Mouse (Mus musculus) kidney, postnatal 0 days (tissue): ENCODE measurements at regions not wholly inside any gene's neighbourhood (a gene's known extent, or its start where the extent isn't known, plus 50 kb on each side); places are given as distances from the start of the nearest gene placed in this dataset.

ENCODE experiments used
- ATAC-seq: fragments of 200-750 bp; cut with Nextera tagmentation; replicated peaks from 2 replicates; pipeline ENCODE4 v1.8.0; 2017; ENCODE audit warnings: low read depth, moderate number of reproducible peaks, moderate TSS enrichment, moderate library complexity; ENCODE audit not compliant: low FRiP score
- DNase-seq: peaks from one replicate; pipeline ENCODE4 v3.0.0-alpha.2; 2016; ENCODE audit warnings: low spot score
- H3K27ac ChIP-seq: fragments of 300-500 bp; sonication (generic); 2 replicates; pipeline ENCODE4 v1.5.1; 2014; ENCODE audit warnings: mild to moderate bottlenecking
- H3K27me3 ChIP-seq: fragments of 300-500 bp; sonication (generic); 2 replicates; pipeline ENCODE4 v1.6.1; 2014; ENCODE audit warnings: low read length, mixed read lengths; ENCODE audit not compliant: insufficient read depth
- H3K36me3 ChIP-seq: fragments of 300-500 bp; sonication (generic); 2 replicates; pipeline ENCODE4 v1.6.1; 2014; ENCODE audit warnings: low read length, mixed read lengths; ENCODE audit not compliant: insufficient read depth
- H3K4me1 ChIP-seq: fragments of 300-500 bp; sonication (generic); replicated peaks from 2 replicates; pipeline ENCODE4 v1.6.1; 2014; ENCODE audit warnings: antibody characterized with exemption, low read length, mixed read lengths; ENCODE audit not compliant: insufficient read depth
- H3K4me2 ChIP-seq: fragments of 300-500 bp; sonication (generic); 2 replicates; pipeline ENCODE4 v1.6.1; 2014; ENCODE audit warnings: mild to moderate bottlenecking, low read length, moderate library complexity, mixed read lengths
- H3K4me3 ChIP-seq: fragments of 300-500 bp; sonication (generic); replicated peaks from 2 replicates; pipeline ENCODE4 v1.5.1; 2014; ENCODE audit warnings: low read depth, low read length
- H3K9ac ChIP-seq: fragments of 300-500 bp; sonication (generic); 2 replicates; pipeline ENCODE4 v1.6.1; 2014; ENCODE audit warnings: low read depth, low read length
- H3K9me3 ChIP-seq: fragments of 300-500 bp; sonication (generic); replicated peaks from 2 replicates; pipeline ENCODE4 v1.6.1; 2016; ENCODE audit warnings: low read length, inconsistent platforms, mixed read lengths
- CTCF ChIP-seq: IDR thresholded peaks from 2 replicates; pipeline ENCODE4 v1.5.1; 2016; ENCODE audit warnings: antibody characterized with exemption, low read depth, mild to moderate bottlenecking, moderate library complexity
- WGBS: fragments of 180-500 bp; shearing (Covaris S2); extraction: QIAGEN DNeasy Blood & Tissue Kit; methylation state at CpG from one replicate; pipeline ENCODE4 v1.1.7; 2014; 5-methylcytosine and 5-hydroxymethylcytosine counted together

GRCm38 (mm10) chr13:10741391-10741790 is 380.7 kb upstream of the Chrm3 start:
- 87% methylated on average over 2 of the region's 2 CpGs for WGBS
- H3K27ac ChIP-seq = no peak overlapping the region
- no peak overlapping the region for H3K9ac ChIP-seq
- H3K27me3 ChIP-seq = no peaks in the 10 kb centered on the region
- no peaks in the 10 kb centered on the region for H3K4me1 ChIP-seq
- DNase-seq (no peak), ATAC-seq (no peak)
- H3K4me3 ChIP-seq = no peak overlapping the region
- no peaks in the 10 kb centered on the region for H3K36me3 ChIP-seq
- no peak for TF ChIP-seq CTCF
- no peak overlapping the region for H3K4me2 ChIP-seq
- no peaks in the 10 kb centered on the region for H3K9me3 ChIP-seq

DNA sequence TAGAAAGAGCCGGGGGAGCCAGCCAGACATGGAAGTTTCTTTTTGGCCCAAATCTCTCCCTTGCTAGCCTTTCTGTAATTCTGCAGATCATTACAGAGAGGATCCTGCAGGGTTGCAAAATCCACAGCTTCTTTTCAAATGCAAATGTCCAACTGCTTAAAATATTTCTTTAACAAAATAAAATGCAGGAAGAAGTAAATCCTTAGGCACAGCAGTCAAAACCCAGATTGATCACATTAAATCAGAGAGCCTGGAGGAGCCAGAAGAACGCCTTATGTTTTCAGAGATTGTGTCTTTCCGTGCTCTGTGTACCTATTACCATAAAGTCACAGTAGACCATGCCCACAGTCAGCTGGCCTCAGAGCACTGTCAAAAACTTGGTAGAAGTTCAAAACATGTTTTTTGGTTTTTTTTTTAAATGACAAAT is 365.1 kb upstream of the Chrm3 start:
- H3K27ac ChIP-seq = no peak overlapping the region
- no peak overlapping the region for H3K9ac ChIP-seq
- H3K4me1 ChIP-seq = no peaks in the 10 kb centered on the region
- no peak overlapping the region for H3K4me2 ChIP-seq
- no peaks in the 10 kb centered on the region for H3K27me3 ChIP-seq
- DNase-seq (peak; percentile 49), ATAC-seq (no peak)
- no peaks in the 10 kb centered on the region for H3K36me3 ChIP-seq
- 52% methylated on average over 3 of the region's 3 CpGs for WGBS
- no peak for TF ChIP-seq CTCF
- H3K9me3 ChIP-seq = no peaks in the 10 kb centered on the region
- no peak overlapping the region for H3K4me3 ChIP-seq

DNA sequence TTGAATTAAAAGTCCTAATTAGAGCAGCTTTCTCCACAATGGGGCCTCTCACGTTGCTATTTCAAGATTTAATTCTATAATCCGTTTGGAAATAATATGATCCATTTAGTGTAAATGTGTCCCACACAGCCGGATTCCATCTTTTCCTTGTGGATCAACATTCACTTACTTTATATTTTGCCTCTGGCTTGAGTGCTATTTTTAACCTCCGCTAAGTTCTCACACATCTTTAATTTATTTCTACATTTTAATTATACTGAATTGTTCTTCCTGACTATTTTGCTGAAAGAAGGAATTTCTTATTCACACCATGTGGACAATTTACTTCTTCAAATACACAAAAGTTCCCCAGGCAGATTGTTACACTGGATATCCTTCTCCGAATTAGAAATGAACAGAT is 364.7 kb upstream of the Chrm3 start:
- ATAC-seq (no peak), DNase-seq (peak; percentile 54)
- Histone ChIP-seq H3K27ac (no peak overlapping the region), H3K4me3 (no peak overlapping the region), H3K4me1 (no peaks in the 10 kb centered on the region), H3K27me3 (no peaks in the 10 kb centered on the region), H3K4me2 (no peak overlapping the region), H3K9me3 (no peaks in the 10 kb centered on the region), H3K9ac (no peak overlapping the region), H3K36me3 (no peaks in the 10 kb centered on the region)
- TF ChIP-seq CTCF = no peak
- WGBS = 54% methylated on average over 5 of the region's 5 CpGs

DNA sequence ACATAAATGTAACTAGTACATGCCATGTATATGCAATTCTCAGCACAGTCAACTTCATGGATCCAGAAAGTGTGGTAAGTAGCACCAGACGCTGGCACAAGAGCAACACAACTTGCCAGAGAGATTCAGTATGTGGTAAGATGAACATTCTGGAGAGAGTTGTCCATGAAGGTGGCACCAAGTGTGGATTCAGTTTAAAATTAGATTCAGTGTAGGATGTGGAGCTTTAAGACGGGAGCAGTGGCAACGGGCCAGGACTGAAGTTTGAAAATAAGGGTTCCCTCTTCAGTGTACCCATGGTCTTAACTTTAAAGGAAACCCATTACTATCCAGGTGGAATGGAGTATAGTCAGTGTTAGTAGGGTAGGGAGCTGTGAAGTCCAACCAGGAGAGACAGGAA is 360.0 kb upstream of the Chrm3 start:
- H3K4me1 ChIP-seq = no peaks in the 10 kb centered on the region
- TF ChIP-seq CTCF = no peak
- no peak overlapping the region for H3K4me3 ChIP-seq
- H3K27me3 ChIP-seq = no peaks in the 10 kb centered on the region
- ATAC-seq = no peak
- H3K9ac ChIP-seq = no peak overlapping the region
- no peaks in the 10 kb centered on the region for H3K9me3 ChIP-seq
- DNase-seq = no peak
- 85% methylated on average over 3 of the region's 3 CpGs for WGBS
- no peaks in the 10 kb centered on the region for H3K36me3 ChIP-seq
- H3K27ac ChIP-seq = no peak overlapping the region
- no peak overlapping the region for H3K4me2 ChIP-seq

DNA sequence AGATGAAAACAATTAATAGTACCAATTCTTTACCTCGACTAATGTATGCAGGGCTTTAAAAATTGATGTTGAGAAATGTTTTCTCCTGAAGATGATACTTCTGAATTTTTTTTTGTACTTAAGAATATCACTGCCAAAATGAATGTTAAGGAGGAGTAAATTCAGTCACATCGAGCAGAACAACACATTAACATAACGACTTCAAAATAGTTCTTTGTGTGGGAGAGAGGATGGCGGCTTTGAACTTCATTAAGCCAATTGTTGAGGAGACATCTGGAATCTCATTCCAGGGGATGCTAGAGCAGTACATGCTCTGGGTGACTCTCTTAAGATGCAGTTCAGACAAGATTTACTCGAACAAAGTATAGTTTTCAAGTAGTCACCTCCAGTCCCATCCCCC is 350.8 kb upstream of the Chrm3 start:
- H3K4me3 ChIP-seq = no peak overlapping the region
- H3K4me1 ChIP-seq = no peaks in the 10 kb centered on the region
- no peak for TF ChIP-seq CTCF
- no peaks in the 10 kb centered on the region for H3K36me3 ChIP-seq
- WGBS = 58% methylated on average over 5 of the region's 5 CpGs
- no peak overlapping the region for H3K9ac ChIP-seq
- H3K27ac ChIP-seq = no peak overlapping the region
- ATAC-seq (no peak), DNase-seq (peak; percentile 32)
- H3K27me3 ChIP-seq = no peaks in the 10 kb centered on the region
- no peak overlapping the region for H3K4me2 ChIP-seq
- no peaks in the 10 kb centered on the region for H3K9me3 ChIP-seq

DNA sequence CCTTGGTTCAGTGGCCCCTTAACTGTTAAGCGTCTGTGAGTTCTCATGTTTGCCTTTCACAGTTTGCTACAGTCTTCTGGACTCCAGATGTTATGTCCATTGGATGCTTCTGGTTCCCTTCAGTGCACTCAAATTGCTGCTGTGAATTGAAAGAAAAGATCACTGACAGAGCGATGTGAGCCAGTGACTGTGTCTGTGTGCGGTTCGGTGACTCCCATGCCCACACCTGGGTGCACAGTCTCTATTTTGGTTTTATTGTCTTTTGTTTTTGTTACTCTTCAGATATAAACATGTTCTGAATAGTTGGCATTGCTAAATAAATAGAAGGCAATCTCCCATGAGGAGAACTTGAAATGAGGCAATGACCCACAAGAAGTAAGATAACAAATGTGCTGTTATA is 350.3 kb upstream of the Chrm3 start:
- Histone ChIP-seq H3K4me3 (no peak overlapping the region), H3K4me2 (no peak overlapping the region), H3K9ac (no peak overlapping the region), H3K36me3 (no peaks in the 10 kb centered on the region), H3K4me1 (no peaks in the 10 kb centered on the region), H3K27ac (no peak overlapping the region), H3K27me3 (no peaks in the 10 kb centered on the region), H3K9me3 (no peaks in the 10 kb centered on the region)
- no peak for TF ChIP-seq CTCF
- WGBS = 51% methylated on average over 4 of the region's 4 CpGs
- DNase-seq (peak; percentile 45), ATAC-seq (peak; percentile 73)

GRCm38 (mm10) chr13:10697146-10697545 is 336.5 kb upstream of the Chrm3 start:
- Histone ChIP-seq H3K9ac (no peak overlapping the region), H3K27ac (no peak overlapping the region), H3K4me2 (no peak overlapping the region), H3K36me3 (no peaks in the 10 kb centered on the region), H3K4me3 (no peak overlapping the region), H3K4me1 (no peaks in the 10 kb centered on the region), H3K9me3 (no peaks in the 10 kb centered on the region), H3K27me3 (no peaks in the 10 kb centered on the region)
- DNase-seq (no peak), ATAC-seq (no peak)
- WGBS = 93% methylated on average over 5 of the region's 5 CpGs
- TF ChIP-seq CTCF = no peak
